Mouse (Mus musculus) kidney, adult 2 months (tissue): ENCODE measurements at regions not wholly inside any gene's neighbourhood (a gene's known extent, or its start where the extent isn't known, plus 50 kb on each side); places are given as distances from the start of the nearest gene placed in this dataset.

Experiments
- DNase-seq: peaks from one replicate; pipeline ENCODE4 v3.0.0; 2021
- H3K27ac ChIP-seq: fragments of 200-500 bp; 2 replicates; pipeline ENCODE4 v1.5.1; 2012; ENCODE audit warnings: low read depth, low read length, control low read depth, inconsistent platforms; ENCODE audit not compliant: insufficient read depth
- H3K27me3 ChIP-seq: fragments of 200-500 bp; replicated peaks from 2 replicates; pipeline ENCODE4 v1.6.1; 2012; ENCODE audit warnings: mild to moderate bottlenecking, moderate library complexity, low read length, inconsistent platforms; ENCODE audit not compliant: control insufficient read depth, insufficient read depth
- H3K36me3 ChIP-seq: fragments of 200-500 bp; 2 replicates; pipeline ENCODE4 v1.6.1; 2012; ENCODE audit warnings: mild to moderate bottlenecking, moderate library complexity, low read length, inconsistent platforms; ENCODE audit not compliant: control insufficient read depth, insufficient read depth
- H3K4me1 ChIP-seq: fragments of 200-500 bp; 2 replicates; pipeline ENCODE4 v1.6.1; 2011; ENCODE audit warnings: low read length; ENCODE audit not compliant: control insufficient read depth, insufficient read depth
- H3K4me3 ChIP-seq: fragments of 200-500 bp; 2 replicates; pipeline ENCODE4 v1.5.1; 2011; ENCODE audit warnings: mild to moderate bottlenecking, low read depth, low read length, control low read depth; ENCODE audit not compliant: insufficient read depth
- CTCF ChIP-seq: fragments of 200-500 bp; conservative IDR thresholded peaks from 2 replicates; pipeline ENCODE4 v1.5.1; 2011; ENCODE audit warnings: low read depth, mild to moderate bottlenecking, control low read depth, low read length, moderate library complexity, mixed read lengths; ENCODE audit not compliant: insufficient read depth, insufficient read length
- POLR2A ChIP-seq: fragments of 200-500 bp; IDR thresholded peaks from one replicate; pipeline ENCODE4 v1.6.1; 2011; ENCODE audit warnings: low read depth, low read length, control low read depth
- WGBS: fragments of 180-500 bp; shearing (Covaris S2); methylation state at CpG from one replicate; pipeline ENCODE4 v1.1.7; 2018; 5-methylcytosine and 5-hydroxymethylcytosine counted together

GRCm38 (mm10) chr6:81441396-81441795 is 482.1 kb upstream of the Gcfc2 start:
- H3K27me3 ChIP-seq: no peaks in the 10 kb centered on the region
- TF ChIP-seq CTCF (no peak), POLR2A (no peak)

GRCm38 (mm10) chr6:81446019-81446800 is 477.3 kb upstream of the Gcfc2 start:
- no peak for DNase-seq
- H3K27me3 ChIP-seq: no peaks in the 10 kb centered on the region
- 96% methylated on average over 1 of the region's 1 CpGs for WGBS
- H3K4me3 ChIP-seq: no peak overlapping the region
- TF ChIP-seq POLR2A (no peak), CTCF (no peak)
- no peaks in the 10 kb centered on the region for H3K4me1 ChIP-seq
- H3K27ac ChIP-seq: no peak overlapping the region
- no peaks in the 10 kb centered on the region for H3K36me3 ChIP-seq

More at GRCm38 (mm10) chr6:81441396-81441795, 482.1 kb upstream of the Gcfc2 start:
- Histone ChIP-seq H3K4me3 (no peak overlapping the region), H3K36me3 (no peaks in the 10 kb centered on the region), H3K4me1 (no peaks in the 10 kb centered on the region), H3K27ac (no peak overlapping the region)
- DNase-seq: no peak

GRCm38 (mm10) chr6:81447701-81448100 is 475.8 kb upstream of the Gcfc2 start:
- TF ChIP-seq CTCF (no peak), POLR2A (no peak)
- DNase-seq: no peak
- Histone ChIP-seq H3K36me3 (no peaks in the 10 kb centered on the region), H3K4me1 (no peaks in the 10 kb centered on the region), H3K4me3 (no peak overlapping the region), H3K27me3 (no peaks in the 10 kb centered on the region), H3K27ac (no peak overlapping the region)
- WGBS: 91% methylated on average over 6 of the region's 6 CpGs

- no peak for TF ChIP-seq CTCF
- TF ChIP-seq POLR2A: no peak
- Histone ChIP-seq H3K4me3 (no peak overlapping the region), H3K27me3 (no peaks in the 10 kb centered on the region), H3K4me1 (no peaks in the 10 kb centered on the region), H3K36me3 (no peaks in the 10 kb centered on the region), H3K27ac (no peak overlapping the region)
- DNase-seq: no peak
- 39% methylated on average over 3 of the region's 3 CpGs for WGBS
These were observed 475.1 kb upstream of the Gcfc2 start for GRCm38 (mm10) chr6:81448366-81448765.

- 75% methylated on average over 4 of the region's 4 CpGs for WGBS
- Histone ChIP-seq H3K27ac (no peak overlapping the region), H3K4me3 (no peak overlapping the region), H3K4me1 (no peaks in the 10 kb centered on the region), H3K27me3 (no peaks in the 10 kb centered on the region; the same call in 1 of the 2 replicates), H3K36me3 (no peaks in the 10 kb centered on the region)
- DNase-seq: no peak
- no peak for TF ChIP-seq CTCF
- no peak for TF ChIP-seq POLR2A
These were observed 462.4 kb upstream of the Gcfc2 start for GRCm38 (mm10) chr6:81461095-81461494.

GRCm38 (mm10) chr6:81464442-81464841 is 459.0 kb upstream of the Gcfc2 start:
- DNase-seq: no peak
- no peaks in the 10 kb centered on the region for H3K36me3 ChIP-seq
- H3K4me1 ChIP-seq: no peaks in the 10 kb centered on the region
- 89% methylated on average over 1 of the region's 1 CpGs for WGBS
- no peak overlapping the region for H3K27ac ChIP-seq
- H3K4me3 ChIP-seq: no peak overlapping the region
- TF ChIP-seq CTCF (no peak), POLR2A (no peak)
- H3K27me3 ChIP-seq: no peaks in the 10 kb centered on the region

- H3K27ac ChIP-seq: no peak overlapping the region
- DNase-seq: no peak
- H3K27me3 ChIP-seq: no peaks in the 10 kb centered on the region
- WGBS: 53% methylated on average over 4 of the region's 4 CpGs
- TF ChIP-seq POLR2A (no peak), CTCF (no peak)
- H3K4me1 ChIP-seq: no peaks in the 10 kb centered on the region
- H3K36me3 ChIP-seq: no peaks in the 10 kb centered on the region
- H3K4me3 ChIP-seq: no peak overlapping the region
These were observed 456.9 kb upstream of the Gcfc2 start for GRCm38 (mm10) chr6:81466536-81466935.
